Mouse (Mus musculus) lung, postnatal 0 days (tissue): ENCODE results near the gene Zfp618. TPM values are rescaled to one million over a fixed set of nuclear protein-coding genes. Genes with fewer than 3 reads are reported as not detected.

Experiments
- ATAC-seq: fragments of 200-750 bp; cut with Nextera tagmentation; 2 replicates; pipeline ENCODE4 v1.8.0; 2017; ENCODE audit warnings: moderate library complexity
- DNase-seq: peaks from one replicate; pipeline ENCODE4 v3.0.0-alpha.2; 2016; ENCODE audit warnings: low spot score
- H3K27ac ChIP-seq: fragments of 300-500 bp; sonication (generic); 2 replicates; pipeline ENCODE4 v1.5.1; 2014; ENCODE audit warnings: antibody characterized with exemption, mild to moderate bottlenecking, low read length, mixed read lengths
- H3K27me3 ChIP-seq: fragments of 300-500 bp; sonication (generic); replicated peaks from 2 replicates; pipeline ENCODE4 v1.6.1; 2014; ENCODE audit warnings: low read length, mixed read lengths; ENCODE audit not compliant: insufficient read depth
- H3K36me3 ChIP-seq: fragments of 300-500 bp; sonication (generic); 2 replicates; pipeline ENCODE4 v1.6.1; 2014; ENCODE audit warnings: low read length, mixed read lengths; ENCODE audit not compliant: insufficient read depth
- H3K4me1 ChIP-seq: fragments of 300-500 bp; sonication (generic); 2 replicates; pipeline ENCODE4 v1.6.1; 2014; ENCODE audit warnings: antibody characterized with exemption, low read depth, low read length, mixed read lengths; ENCODE audit not compliant: insufficient read depth
- H3K4me2 ChIP-seq: fragments of 300-500 bp; sonication (generic); replicated peaks from 2 replicates; pipeline ENCODE4 v1.6.1; 2014; ENCODE audit warnings: low read depth, mild to moderate bottlenecking, low read length, moderate library complexity, mixed read lengths
- H3K4me3 ChIP-seq: fragments of 300-500 bp; sonication (generic); 2 replicates; pipeline ENCODE4 v1.5.1; 2014; ENCODE audit warnings: low read depth, low read length
- H3K9ac ChIP-seq: fragments of 300-500 bp; sonication (generic); replicated peaks from 2 replicates; pipeline ENCODE4 v1.6.1; 2014; ENCODE audit warnings: low read depth, mild to moderate bottlenecking
- H3K9me3 ChIP-seq: fragments of 300-500 bp; sonication (generic); 2 replicates; pipeline ENCODE4 v1.6.1; 2016; ENCODE audit warnings: low read length, mixed read lengths
- CTCF ChIP-seq: IDR thresholded peaks from 2 replicates; pipeline ENCODE4 v1.5.1; 2016; ENCODE audit warnings: antibody characterized with exemption, mild to moderate bottlenecking
- EP300 ChIP-seq: IDR thresholded peaks from 2 replicates; pipeline ENCODE4 v1.6.1; 2016; ENCODE audit warnings: antibody characterized with exemption, mild to moderate bottlenecking, control low read depth
- whole genome bisulfite sequencing: fragments of 180-500 bp; shearing (Covaris S2); extraction: QIAGEN DNeasy Blood & Tissue Kit; methylation state at CpG from one replicate; pipeline ENCODE4 v1.1.7; 2014; 5-methylcytosine and 5-hydroxymethylcytosine counted together
- polyA plus RNA-seq: library from polyadenylated mRNA; unstranded; fragments of >200 nt; fragmentation: Nextera tagmentation; extraction: Ambion mirVana; gene quantifications from 2 replicates; pipeline ENCODE4 v1.2.1, GENCODE M21; 2015

Zfp618 gene
- polyA plus RNA-seq, 1 experiment from 2014 or later: 7.9 TPM

- no peak overlapping the region for H3K27ac ChIP-seq
- H3K4me3 ChIP-seq: no peak overlapping the region
- no peaks in the 10 kb centered on the region for H3K4me1 ChIP-seq
- WGBS: 46% methylated on average over 2 of the region's 2 CpGs
- ATAC-seq (no peak), DNase-seq (no peak)
- no peak overlapping the region for H3K9ac ChIP-seq
- H3K9me3 ChIP-seq: no peaks in the 10 kb centered on the region
- TF ChIP-seq EP300 (no peak), CTCF (no peak)
- no peaks in the 10 kb centered on the region for H3K36me3 ChIP-seq
- no peaks in the 10 kb centered on the region for H3K27me3 ChIP-seq
- H3K4me2 ChIP-seq: no peak overlapping the region
Measured at GRCm38 (mm10) chr4:63155596-63155995, 190.2 kb downstream of the Zfp618 start.

GRCm38 (mm10) chr4:63156726-63157634 is 191.6 kb downstream of the Zfp618 start:
- H3K4me1 ChIP-seq: no peaks in the 10 kb centered on the region
- H3K4me2 ChIP-seq: no peak overlapping the region
- no peaks in the 10 kb centered on the region for H3K27me3 ChIP-seq
- WGBS: 40% methylated on average over 8 of the region's 8 CpGs
- no peaks in the 10 kb centered on the region for H3K36me3 ChIP-seq
- no peaks in the 10 kb centered on the region for H3K9me3 ChIP-seq
- TF ChIP-seq CTCF (no peak), EP300 (no peak)
- no peak overlapping the region for H3K4me3 ChIP-seq
- peak; percentile 15 for DNase-seq
- no peak overlapping the region for H3K9ac ChIP-seq
- no peak for ATAC-seq
- no peak overlapping the region for H3K27ac ChIP-seq

GRCm38 (mm10) chr4:63158192-63158591 is 192.8 kb downstream of the Zfp618 start:
- TF ChIP-seq CTCF (no peak), EP300 (no peak)
- 82% methylated on average over 7 of the region's 7 CpGs for WGBS

GRCm38 (mm10) chr4:63158961-63159592 is 193.7 kb downstream of the Zfp618 start:
- Histone ChIP-seq H3K4me1 (no peaks in the 10 kb centered on the region), H3K4me2 (no peak overlapping the region), H3K27ac (no peak overlapping the region), H3K9me3 (no peaks in the 10 kb centered on the region), H3K27me3 (no peaks in the 10 kb centered on the region), H3K36me3 (no peaks in the 10 kb centered on the region), H3K9ac (no peak overlapping the region), H3K4me3 (no peak overlapping the region)
- WGBS: 9% methylated on average over 5 of the region's 5 CpGs
- DNase-seq: peak; percentile 94
- ATAC-seq: peak; percentile 88
- TF ChIP-seq CTCF: peak; percentile 97
- no peak for TF ChIP-seq EP300

More at GRCm38 (mm10) chr4:63158192-63158591, 192.8 kb downstream of the Zfp618 start:
- DNase-seq: no peak
- ATAC-seq: no peak
- Histone ChIP-seq H3K4me2 (no peak overlapping the region), H3K27ac (no peak overlapping the region), H3K27me3 (no peaks in the 10 kb centered on the region), H3K4me1 (no peaks in the 10 kb centered on the region), H3K9ac (no peak overlapping the region), H3K9me3 (no peaks in the 10 kb centered on the region), H3K4me3 (no peak overlapping the region), H3K36me3 (no peaks in the 10 kb centered on the region)

DNA sequence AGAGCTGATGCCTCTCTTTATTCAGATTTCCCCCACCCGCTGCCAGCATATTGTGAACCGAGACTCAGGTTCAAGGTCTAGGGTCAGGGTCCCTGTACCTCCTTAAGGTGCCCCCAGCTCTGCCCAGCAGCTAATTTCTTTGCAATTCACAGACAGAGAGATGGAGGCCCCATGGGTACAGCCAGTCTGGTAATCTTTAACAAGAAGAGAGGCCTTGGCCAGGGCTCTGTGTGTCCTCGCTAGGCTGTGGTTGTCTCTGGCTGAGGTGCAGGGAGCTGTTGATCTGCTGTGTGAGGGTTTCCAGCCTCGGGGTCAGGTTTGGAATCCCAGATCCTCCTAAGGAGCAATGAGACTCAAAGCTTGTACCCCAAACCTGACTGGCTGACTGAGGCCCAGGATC is 200.3 kb downstream of the Zfp618 start:
- Histone ChIP-seq H3K4me1 (no peaks in the 10 kb centered on the region), H3K9me3 (no peaks in the 10 kb centered on the region), H3K4me3 (no peak overlapping the region), H3K27me3 (no peaks in the 10 kb centered on the region), H3K27ac (no peak overlapping the region), H3K36me3 (no peaks in the 10 kb centered on the region), H3K4me2 (no peak overlapping the region), H3K9ac (no peak overlapping the region)
- WGBS: 89% methylated on average over 4 of the region's 4 CpGs
- no peak for ATAC-seq
- no peak for TF ChIP-seq CTCF
- TF ChIP-seq EP300: no peak
- DNase-seq: no peak

DNA sequence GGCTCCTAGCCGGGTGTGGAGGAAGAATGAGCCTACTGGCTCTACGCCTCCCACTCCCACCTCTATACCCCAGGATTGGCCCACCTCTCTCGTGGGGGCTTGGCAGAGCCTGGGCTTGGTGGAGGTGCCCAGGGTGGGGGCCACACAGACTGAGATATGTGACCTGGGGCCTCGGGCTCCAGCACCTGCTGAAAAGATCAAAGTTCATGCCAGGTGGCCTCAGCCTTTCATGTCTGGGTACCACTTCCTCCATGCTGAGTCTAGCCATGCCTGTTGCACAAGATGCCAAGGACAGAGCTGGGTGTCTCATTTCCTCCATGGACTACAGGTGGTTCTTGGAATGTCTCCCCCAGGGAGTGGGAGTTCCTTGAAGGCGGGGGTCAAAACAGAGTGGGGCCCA is 200.9 kb downstream of the Zfp618 start:
- DNase-seq (no peak), ATAC-seq (no peak)
- Histone ChIP-seq H3K36me3 (no peaks in the 10 kb centered on the region), H3K4me1 (no peaks in the 10 kb centered on the region), H3K9me3 (no peaks in the 10 kb centered on the region), H3K27me3 (no peaks in the 10 kb centered on the region), H3K4me3 (no peak overlapping the region), H3K9ac (no peak overlapping the region), H3K4me2 (no peak overlapping the region), H3K27ac (no peak overlapping the region)
- 85% methylated on average over 5 of the region's 5 CpGs for WGBS
- no peak for TF ChIP-seq CTCF
- no peak for TF ChIP-seq EP300
